Mouse (Mus musculus): ENCODE measurements around the gene Slc4a5. TPM values are rescaled to one million over a fixed set of nuclear protein-coding genes. Genes with fewer than 3 reads are reported as not detected.
A peak's percentile ranks its signal among the peaks of the same experiment; 100 is the strongest.

Gene Slc4a5
- 2.5 and 3.1 TPM in 2 replicates for polyA plus RNA-seq (2014; fragmentation: Nextera tagmentation; extraction: Ambion mirVana)

GRCm38 (mm10) chr6:83219814-83220213 is at the start of gene Slc4a5:
Slc4a5 (plus strand) TSS chr6:83219828.
- DNase-seq (ENCODE audit: low spot score) (no peak), ATAC-seq (ENCODE audit: low FRiP score) (no peak)
- WGBS: 80% methylated on average over 3 of the region's 3 CpGs

GRCm38 (mm10) chr6:83169872-83170271 is 49.8 kb upstream of the Slc4a5 start:
- no peak overlapping the region for H3K27ac ChIP-seq (ENCODE audit: low read depth, low read length)
- no peaks in the 10 kb centered on the region for H3K9me3 ChIP-seq (ENCODE audit: control insufficient read depth, low read length)
- 89% methylated on average over 5 of the region's 5 CpGs for WGBS
- no peak overlapping the region for H3K9ac ChIP-seq (ENCODE audit: low read depth, low read length)
- DNase-seq (ENCODE audit: low spot score): no peak
- H3K4me3 ChIP-seq (ENCODE audit: low read depth, low read length): no peak overlapping the region
- no peak overlapping the region for H3K4me2 ChIP-seq (replicated peaks; ENCODE audit: low read depth, low read length)
- no peak for ATAC-seq (ENCODE audit: low FRiP score)
- H3K36me3 ChIP-seq (ENCODE audit: control insufficient read depth, insufficient read depth, low read length): 0 out of 2 replicates have a peak, but pooled peaks cover 2% of the 10 kb centered on the region
- no peaks in the 10 kb centered on the region for H3K27me3 ChIP-seq (ENCODE audit: control insufficient read depth, insufficient read depth, low read length)
- no peaks in the 10 kb centered on the region for H3K4me1 ChIP-seq (replicated peaks; ENCODE audit: control insufficient read depth, insufficient read depth, low read length)

More at GRCm38 (mm10) chr6:83219814-83220213, at the start of gene Slc4a5:
- Histone ChIP-seq H3K9ac (ENCODE audit: low read depth, low read length) (no peak within 1 kb of the TSS), H3K4me2 (replicated peaks; ENCODE audit: low read depth, low read length) (no peak within 1 kb of the TSS), H3K27ac (ENCODE audit: low read depth, low read length) (no peak within 1 kb of the TSS), H3K36me3 (ENCODE audit: control insufficient read depth, insufficient read depth, low read length) (no peaks in the 10 kb centered on the region), H3K27me3 (ENCODE audit: control insufficient read depth, insufficient read depth, low read length) (no peaks in the 10 kb centered on the region), H3K4me1 (replicated peaks; ENCODE audit: control insufficient read depth, insufficient read depth, low read length) (no peaks in the 10 kb centered on the region), H3K9me3 (ENCODE audit: control insufficient read depth, low read length) (no peaks in the 10 kb centered on the region), H3K4me3 (ENCODE audit: low read depth, low read length) (no peak within 1 kb of the TSS)

- Histone ChIP-seq H3K4me2 (replicated peaks; ENCODE audit: low read depth, low read length) (no peak overlapping the region), H3K9ac (ENCODE audit: low read depth, low read length) (no peak overlapping the region), H3K4me1 (replicated peaks; ENCODE audit: control insufficient read depth, insufficient read depth, low read length) (no peaks in the 10 kb centered on the region), H3K4me3 (ENCODE audit: low read depth, low read length) (no peak overlapping the region), H3K27me3 (ENCODE audit: control insufficient read depth, insufficient read depth, low read length) (no peaks in the 10 kb centered on the region), H3K9me3 (ENCODE audit: control insufficient read depth, low read length) (no peaks in the 10 kb centered on the region), H3K27ac (ENCODE audit: low read depth, low read length) (no peak overlapping the region), H3K36me3 (ENCODE audit: control insufficient read depth, insufficient read depth, low read length) (0 out of 2 replicates have a peak, but pooled peaks cover 2% of the 10 kb centered on the region)
- DNase-seq (ENCODE audit: low spot score) (no peak), ATAC-seq (ENCODE audit: low FRiP score) (no peak)
- WGBS: 83% methylated on average over 5 of the region's 5 CpGs
Observed at GRCm38 (mm10) chr6:83171063-83171462, 48.6 kb upstream of the Slc4a5 start.

- no peaks in the 10 kb centered on the region for H3K27me3 ChIP-seq (ENCODE audit: control insufficient read depth, insufficient read depth, low read length)
- H3K36me3 ChIP-seq (ENCODE audit: control insufficient read depth, insufficient read depth, low read length): 0 out of 2 replicates have a peak, but pooled peaks cover 2% of the 10 kb centered on the region
- H3K9me3 ChIP-seq (ENCODE audit: control insufficient read depth, low read length): no peaks in the 10 kb centered on the region
- 56% methylated on average over 9 of the region's 9 CpGs for WGBS
- no peak overlapping the region for H3K4me2 ChIP-seq (replicated peaks; ENCODE audit: low read depth, low read length)
- no peak for ATAC-seq (ENCODE audit: low FRiP score)
- no peaks in the 10 kb centered on the region for H3K4me1 ChIP-seq (replicated peaks; ENCODE audit: control insufficient read depth, insufficient read depth, low read length)
- no peak for DNase-seq (ENCODE audit: low spot score)
- 0 out of 2 replicates have a peak overlapping the region, but pooled peaks have one; percentile 14 for H3K27ac ChIP-seq (ENCODE audit: low read depth, low read length)
- H3K4me3 ChIP-seq (ENCODE audit: low read depth, low read length): no peak overlapping the region
- no peak overlapping the region for H3K9ac ChIP-seq (ENCODE audit: low read depth, low read length)
Observed at GRCm38 (mm10) chr6:83172240-83172920, 47.2 kb upstream of the Slc4a5 start.

GRCm38 (mm10) chr6:83175996-83176395 is 43.6 kb upstream of the Slc4a5 start:
- H3K27ac ChIP-seq (ENCODE audit: low read depth, low read length): no peak overlapping the region
- WGBS: 87% methylated on average over 8 of the region's 8 CpGs
- H3K4me1 ChIP-seq (replicated peaks; ENCODE audit: control insufficient read depth, insufficient read depth, low read length): peaks cover 4% of the 10 kb centered on the region; the same call in 1 of the 2 replicates
- no peak overlapping the region for H3K9ac ChIP-seq (ENCODE audit: low read depth, low read length)
- H3K36me3 ChIP-seq (ENCODE audit: control insufficient read depth, insufficient read depth, low read length): no peaks in the 10 kb centered on the region
- ATAC-seq (ENCODE audit: low FRiP score) (no peak), DNase-seq (ENCODE audit: low spot score) (no peak)
- no peak overlapping the region for H3K4me2 ChIP-seq (replicated peaks; ENCODE audit: low read depth, low read length)
- H3K4me3 ChIP-seq (ENCODE audit: low read depth, low read length): no peak overlapping the region
- H3K9me3 ChIP-seq (ENCODE audit: control insufficient read depth, low read length): no peaks in the 10 kb centered on the region
- no peaks in the 10 kb centered on the region for H3K27me3 ChIP-seq (ENCODE audit: control insufficient read depth, insufficient read depth, low read length)

GRCm38 (mm10) chr6:83179390-83180117 is 40.1 kb upstream of the Slc4a5 start:
- Histone ChIP-seq H3K4me3 (ENCODE audit: low read depth, low read length) (peak overlapping the region; percentile 38), H3K4me1 (replicated peaks; ENCODE audit: control insufficient read depth, insufficient read depth, low read length) (peaks cover 4% of the 10 kb centered on the region; the same call in 1 of the 2 replicates), H3K27ac (ENCODE audit: low read depth, low read length) (peak overlapping the region; percentile 33; the same call in 1 of the 2 replicates), H3K27me3 (ENCODE audit: control insufficient read depth, insufficient read depth, low read length) (no peaks in the 10 kb centered on the region), H3K9me3 (ENCODE audit: control insufficient read depth, low read length) (no peaks in the 10 kb centered on the region), H3K36me3 (ENCODE audit: control insufficient read depth, insufficient read depth, low read length) (no peaks in the 10 kb centered on the region), H3K4me2 (replicated peaks; ENCODE audit: low read depth, low read length) (peak overlapping the region; percentile 30), H3K9ac (ENCODE audit: low read depth, low read length) (peak overlapping the region; percentile 59)
- ATAC-seq (ENCODE audit: low FRiP score) (peak; percentile 88), DNase-seq (ENCODE audit: low spot score) (peak; percentile 71)
- WGBS: 9% methylated on average over 12 of the region's 12 CpGs

- Histone ChIP-seq H3K27ac (ENCODE audit: low read depth, low read length) (no peak overlapping the region), H3K4me1 (replicated peaks; ENCODE audit: control insufficient read depth, insufficient read depth, low read length) (peaks cover 7% of the 10 kb centered on the region), H3K27me3 (ENCODE audit: control insufficient read depth, insufficient read depth, low read length) (no peaks in the 10 kb centered on the region), H3K4me2 (replicated peaks; ENCODE audit: low read depth, low read length) (peak overlapping the region; percentile 30; the same call in 1 of the 2 replicates), H3K4me3 (ENCODE audit: low read depth, low read length) (peak overlapping the region; percentile 38; the same call in 1 of the 2 replicates), H3K36me3 (ENCODE audit: control insufficient read depth, insufficient read depth, low read length) (no peaks in the 10 kb centered on the region), H3K9ac (ENCODE audit: low read depth, low read length) (no peak overlapping the region), H3K9me3 (ENCODE audit: control insufficient read depth, low read length) (no peaks in the 10 kb centered on the region)
- ATAC-seq (ENCODE audit: low FRiP score) (no peak), DNase-seq (ENCODE audit: low spot score) (no peak)
- WGBS: 83% methylated on average over 6 of the region's 6 CpGs
Observed at GRCm38 (mm10) chr6:83180605-83181004, 39.0 kb upstream of the Slc4a5 start.

GRCm38 (mm10) chr6:83184858-83185435 is 34.7 kb upstream of the Slc4a5 start:
- Histone ChIP-seq H3K36me3 (ENCODE audit: control insufficient read depth, insufficient read depth, low read length) (no peaks in the 10 kb centered on the region), H3K4me1 (replicated peaks; ENCODE audit: control insufficient read depth, insufficient read depth, low read length) (peaks cover 11% of the 10 kb centered on the region), H3K27ac (ENCODE audit: low read depth, low read length) (no peak overlapping the region), H3K4me2 (replicated peaks; ENCODE audit: low read depth, low read length) (no peak overlapping the region), H3K4me3 (ENCODE audit: low read depth, low read length) (no peak overlapping the region), H3K9ac (ENCODE audit: low read depth, low read length) (no peak overlapping the region), H3K9me3 (ENCODE audit: control insufficient read depth, low read length) (no peaks in the 10 kb centered on the region), H3K27me3 (ENCODE audit: control insufficient read depth, insufficient read depth, low read length) (no peaks in the 10 kb centered on the region)
- no peak for ATAC-seq (ENCODE audit: low FRiP score)
- WGBS: 92% methylated on average over 3 of the region's 3 CpGs
- peak; percentile 46 for DNase-seq (ENCODE audit: low spot score)

All from hindbrain, embryonic 11.5 days (tissue).